Mouse (Mus musculus) lung, embryonic 14.5 days (tissue): ENCODE measurements around the gene Luc7l2. TPM values are rescaled to one million over a fixed set of nuclear protein-coding genes. Genes with fewer than 3 reads are reported as not detected.

ENCODE experiments used
- ATAC-seq: fragments of 200-750 bp; cut with Nextera tagmentation; 2 replicates; pipeline ENCODE4 v1.8.0; 2017; ENCODE audit warnings: mild to moderate bottlenecking, moderate TSS enrichment, moderate library complexity; ENCODE audit not compliant: insufficient read depth
- DNase-seq: peaks from one replicate; pipeline ENCODE4 v3.0.0-alpha.2; 2015
- H3K27ac ChIP-seq: fragments of 300-500 bp; sonication (generic); 2 replicates; pipeline ENCODE4 v1.5.1; 2014; ENCODE audit warnings: low read depth, mild to moderate bottlenecking, moderate library complexity
- H3K27me3 ChIP-seq: fragments of 300-500 bp; sonication (generic); 2 replicates; pipeline ENCODE4 v1.6.1; 2014; ENCODE audit warnings: low read length, control low read depth; ENCODE audit not compliant: insufficient read depth
- H3K36me3 ChIP-seq: fragments of 300-500 bp; sonication (generic); 2 replicates; pipeline ENCODE4 v1.6.1; 2014; ENCODE audit warnings: control low read depth; ENCODE audit not compliant: insufficient read depth
- H3K4me1 ChIP-seq: fragments of 300-500 bp; sonication (generic); 2 replicates; pipeline ENCODE4 v1.6.1; 2014; ENCODE audit warnings: antibody characterized with exemption, control low read depth; ENCODE audit not compliant: insufficient read depth
- H3K4me2 ChIP-seq: fragments of 300-500 bp; sonication (generic); 2 replicates; pipeline ENCODE4 v1.6.1; 2014; ENCODE audit warnings: mild to moderate bottlenecking
- H3K4me3 ChIP-seq: fragments of 300-500 bp; sonication (generic); 2 replicates; pipeline ENCODE4 v1.5.1; 2014; ENCODE audit warnings: low read depth, low read length
- H3K9ac ChIP-seq: fragments of 300-500 bp; sonication (generic); 2 replicates; pipeline ENCODE4 v1.6.1; 2014
- H3K9me3 ChIP-seq: fragments of 300-500 bp; sonication (generic); 2 replicates; pipeline ENCODE4 v1.6.1; 2016; ENCODE audit warnings: low read depth, low read length, control low read depth
- CTCF ChIP-seq: IDR thresholded peaks from 2 replicates; pipeline ENCODE4 v1.5.1; 2016; ENCODE audit warnings: antibody characterized with exemption, low read depth
- WGBS: fragments of 180-500 bp; shearing (Covaris S2); extraction: QIAGEN DNeasy Blood & Tissue Kit; methylation state at CpG from one replicate; pipeline ENCODE4 v1.1.7; 2014; 5-methylcytosine and 5-hydroxymethylcytosine counted together
- microRNA-seq: library from miRNA; unstranded; fragments of <30 nt; microRNA quantifications from one replicate; pipeline ENCODE4, GENCODE M21; 2016; ENCODE audit warnings: borderline number of aligned reads
- polyA plus RNA-seq: library from polyadenylated mRNA; unstranded; fragments of >200 nt; fragmentation: Nextera tagmentation; extraction: Ambion mirVana; gene quantifications from 2 replicates; pipeline ENCODE4 v1.2.1, GENCODE M21; 2014

Gene Luc7l2
- polyA plus RNA-seq, 1 experiment from 2014 or later: 47.0 TPM

GRCm38 (mm10) chr6:38650263-38650937, 99.3 kb downstream of the Luc7l2 start:
- Histone ChIP-seq H3K9ac (no peak overlapping the region), H3K9me3 (no peaks in the 10 kb centered on the region), H3K4me2 (no peak overlapping the region), H3K4me3 (no peak overlapping the region), H3K36me3 (no peaks in the 10 kb centered on the region), H3K27me3 (no peaks in the 10 kb centered on the region), H3K4me1 (no peaks in the 10 kb centered on the region), H3K27ac (no peak overlapping the region)
- 32% methylated on average over 14 of the region's 14 CpGs for WGBS
- ATAC-seq (peak; percentile 70), DNase-seq (peak; percentile 91)
- TF ChIP-seq CTCF: peak; percentile 96

Small RNA genes lying within 50 kb of the gene (microRNA-seq; reads per million reads assigned to microRNA genes)
- gene Mir7670: not detected

Other genes with a start within 250 kb of the Luc7l2 start
- gene Zc3hav1, start 196.7 kb upstream of the Luc7l2 start, polyA plus RNA-seq: 4.7 and 5.7 TPM in 2 replicates
- 9.0 and 9.2 TPM in 2 replicates for gene Ttc26, start 169.9 kb upstream of the Luc7l2 start, polyA plus RNA-seq
- gene Ubn2, start 117.4 kb upstream of the Luc7l2 start, polyA plus RNA-seq: 16.4 and 17.4 TPM in 2 replicates
- 102 and 109 TPM in 2 replicates for gene Fmc1, start 17.8 kb upstream of the Luc7l2 start, polyA plus RNA-seq
- gene Klrg2, start 85.9 kb downstream of the Luc7l2 start, polyA plus RNA-seq: 0.22 and 0.42 TPM in 2 replicates
- gene Clec2l, start 111.7 kb downstream of the Luc7l2 start, polyA plus RNA-seq: 1.6 and 3.1 TPM in 2 replicates